Mouse (Mus musculus) midbrain, postnatal 0 days (tissue): ENCODE data around the gene Eif3l. TPM values are rescaled to one million over a fixed set of nuclear protein-coding genes. Genes with fewer than 3 reads are reported as not detected.

ENCODE experiments used
- ATAC-seq: fragments of 200-750 bp; cut with Nextera tagmentation; 2 replicates; pipeline ENCODE4 v1.8.0; 2017; ENCODE audit warnings: moderate number of reproducible peaks, mild to moderate bottlenecking, moderate TSS enrichment, moderate library complexity; ENCODE audit not compliant: low FRiP score
- DNase-seq: peaks from one replicate; pipeline ENCODE4 v3.0.0-alpha.2; 2015; ENCODE audit warnings: low spot score
- H3K27ac ChIP-seq: fragments of 300-500 bp; sonication (generic); 2 replicates; pipeline ENCODE4 v1.5.1; 2014; ENCODE audit warnings: low read depth, mild to moderate bottlenecking, low read length, mixed read lengths
- H3K27me3 ChIP-seq: fragments of 300-500 bp; sonication (generic); 2 replicates; pipeline ENCODE4 v1.6.1; 2014; ENCODE audit warnings: low read length, control low read depth, mixed read lengths; ENCODE audit not compliant: insufficient read depth
- H3K36me3 ChIP-seq: fragments of 300-500 bp; sonication (generic); 2 replicates; pipeline ENCODE4 v1.6.1; 2014; ENCODE audit warnings: low read length, control low read depth, mixed read lengths; ENCODE audit not compliant: insufficient read depth
- H3K4me1 ChIP-seq: fragments of 300-500 bp; sonication (generic); 2 replicates; pipeline ENCODE4 v1.6.1; 2014; ENCODE audit warnings: mild to moderate bottlenecking, control low read depth, antibody characterized with exemption, low read length, mixed read lengths; ENCODE audit not compliant: insufficient read depth
- H3K4me2 ChIP-seq: fragments of 300-500 bp; sonication (generic); 2 replicates; pipeline ENCODE4 v1.6.1; 2014; ENCODE audit warnings: low read depth, mild to moderate bottlenecking, low read length, mixed read lengths; ENCODE audit not compliant: poor library complexity, severe bottlenecking
- H3K4me3 ChIP-seq: fragments of 300-500 bp; sonication (generic); 2 replicates; pipeline ENCODE4 v1.5.1; 2014; ENCODE audit warnings: low read depth, mild to moderate bottlenecking, low read length, moderate library complexity
- H3K9ac ChIP-seq: fragments of 300-500 bp; sonication (generic); replicated peaks from 2 replicates; pipeline ENCODE4 v1.6.1; 2014; ENCODE audit warnings: mild to moderate bottlenecking, low read length, moderate library complexity, mixed read lengths; ENCODE audit not compliant: poor library complexity, severe bottlenecking
- H3K9me3 ChIP-seq: fragments of 300-500 bp; sonication (generic); 2 replicates; pipeline ENCODE4 v1.6.1; 2016; ENCODE audit warnings: low read length, control low read depth
- CTCF ChIP-seq: IDR thresholded peaks from 2 replicates; pipeline ENCODE4 v1.5.1; 2016; ENCODE audit warnings: antibody characterized with exemption, mild to moderate bottlenecking
- WGBS: fragments of 180-500 bp; shearing (Covaris S2); extraction: QIAGEN DNeasy Blood & Tissue Kit; methylation state at CpG from one replicate; pipeline ENCODE4 v1.1.7; 2014; 5-methylcytosine and 5-hydroxymethylcytosine counted together
- polyA plus RNA-seq: library from polyadenylated mRNA; unstranded; fragments of >200 nt; fragmentation: Nextera tagmentation; extraction: Ambion mirVana; gene quantifications from 2 replicates; pipeline ENCODE4 v1.2.1, GENCODE M21; 2015
- total RNA-seq: library from RNA; depleted of rRNA; stranded (reverse); fragments of >200 nt; gene quantifications from 2 replicates; pipeline ENCODE4 v1.2.3, GENCODE M21; 2014

The Eif3l gene
- total and polyA plus RNA-seq, 2 experiments from 2014 or later = 168 to 197 TPM

DNA sequence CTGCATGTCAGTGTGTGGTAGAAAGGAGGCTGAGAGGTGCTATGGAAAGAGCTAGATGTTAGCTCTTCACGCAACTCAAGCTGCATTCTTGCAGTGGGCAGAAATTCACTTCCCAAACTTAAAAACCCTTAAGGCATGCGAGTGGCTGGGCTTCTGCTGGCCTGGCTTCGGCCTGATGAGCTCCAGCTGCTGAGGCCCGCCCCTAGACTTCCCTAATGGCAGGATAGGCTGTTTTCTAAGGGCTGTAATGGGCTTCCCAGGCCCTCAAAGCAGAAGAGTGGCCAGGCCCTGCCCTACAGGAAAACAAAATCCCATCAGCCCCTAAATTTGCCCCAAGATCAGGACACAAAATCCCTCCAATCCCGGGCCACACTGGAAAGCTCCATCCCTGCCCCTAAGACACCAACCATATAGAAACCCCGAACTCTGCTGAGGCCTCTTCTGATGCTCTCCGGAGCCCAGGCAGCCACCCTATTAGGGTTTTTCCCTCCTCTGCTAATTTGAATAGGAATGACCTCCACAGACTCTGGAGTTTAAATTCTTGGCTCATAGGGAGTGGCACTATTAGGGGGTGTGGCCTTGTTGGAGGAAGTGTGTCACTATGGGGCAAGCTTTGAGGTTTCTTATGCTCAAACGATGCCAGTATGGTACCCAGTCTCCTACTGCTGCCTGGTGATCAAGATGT lies 9.8 kb upstream of the Eif3l start:
- Histone ChIP-seq H3K27me3 (no peaks in the 10 kb centered on the region), H3K27ac (no peak overlapping the region), H3K9ac (no peak overlapping the region), H3K36me3 (peaks cover under 1% of the 10 kb centered on the region; the same call in 1 of the 2 replicates), H3K9me3 (no peaks in the 10 kb centered on the region), H3K4me1 (no peaks in the 10 kb centered on the region), H3K4me2 (no peak overlapping the region), H3K4me3 (no peak overlapping the region)
- ATAC-seq = no peak
- no peak for DNase-seq
- 73% methylated on average over 8 of the region's 8 CpGs for WGBS
- no peak for TF ChIP-seq CTCF

DNA sequence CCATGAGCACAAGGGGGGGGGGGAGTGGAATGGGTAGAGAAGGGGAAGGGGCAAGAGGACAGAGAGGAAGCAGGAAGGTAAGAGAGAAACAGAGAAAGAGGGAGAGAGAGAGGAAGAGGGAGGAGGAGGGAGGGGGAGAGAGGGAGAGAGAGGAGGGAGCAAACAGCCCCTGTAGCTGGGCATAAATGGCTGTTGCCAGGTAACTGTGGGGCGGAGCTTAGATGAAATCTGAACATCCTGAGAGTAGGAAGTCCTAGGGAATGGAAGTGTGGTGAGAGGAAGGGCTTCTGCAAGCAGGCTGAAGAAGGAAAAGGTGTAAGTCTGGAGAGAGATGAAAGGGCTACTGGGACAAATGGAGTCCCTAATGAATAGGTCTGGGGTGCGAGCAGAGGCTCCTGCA lies 8.7 kb upstream of the Eif3l start:
- H3K4me1 ChIP-seq = no peaks in the 10 kb centered on the region
- no peak overlapping the region for H3K4me3 ChIP-seq
- H3K27ac ChIP-seq = no peak overlapping the region
- DNase-seq (no peak), ATAC-seq (no peak)
- H3K9me3 ChIP-seq = no peaks in the 10 kb centered on the region
- 49% methylated on average over 2 of the region's 2 CpGs for WGBS
- TF ChIP-seq CTCF = no peak
- H3K27me3 ChIP-seq = no peaks in the 10 kb centered on the region
- H3K36me3 ChIP-seq = no peaks in the 10 kb centered on the region
- H3K9ac ChIP-seq = no peak overlapping the region
- H3K4me2 ChIP-seq = no peak overlapping the region

DNA sequence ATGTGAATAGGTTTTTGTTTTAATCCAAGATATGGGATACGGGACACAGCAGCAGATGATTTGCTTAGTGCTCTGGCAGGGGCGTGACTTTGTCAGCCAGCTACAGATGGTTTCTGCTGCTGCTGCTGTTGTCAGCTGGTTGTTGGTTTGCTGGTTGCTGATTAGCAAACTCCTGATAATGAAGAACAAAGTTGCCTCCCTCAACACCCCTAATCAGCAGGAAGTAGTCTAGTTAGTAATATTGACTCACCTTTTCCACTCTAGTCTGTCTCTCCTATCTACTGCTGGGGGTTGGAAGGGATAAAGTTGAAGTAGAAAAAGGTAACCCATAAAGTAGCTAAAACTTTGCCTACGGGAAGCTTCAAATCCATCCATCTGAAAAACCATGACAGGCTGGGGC lies 7.3 kb upstream of the Eif3l start:
- Histone ChIP-seq H3K4me2 (no peak overlapping the region), H3K27ac (no peak overlapping the region), H3K4me1 (no peaks in the 10 kb centered on the region), H3K27me3 (no peaks in the 10 kb centered on the region), H3K9me3 (no peaks in the 10 kb centered on the region), H3K4me3 (no peak overlapping the region), H3K9ac (no peak overlapping the region), H3K36me3 (no peaks in the 10 kb centered on the region)
- ATAC-seq = no peak
- TF ChIP-seq CTCF = no peak
- DNase-seq = no peak
- 74% methylated on average over 3 of the region's 3 CpGs for WGBS

DNA sequence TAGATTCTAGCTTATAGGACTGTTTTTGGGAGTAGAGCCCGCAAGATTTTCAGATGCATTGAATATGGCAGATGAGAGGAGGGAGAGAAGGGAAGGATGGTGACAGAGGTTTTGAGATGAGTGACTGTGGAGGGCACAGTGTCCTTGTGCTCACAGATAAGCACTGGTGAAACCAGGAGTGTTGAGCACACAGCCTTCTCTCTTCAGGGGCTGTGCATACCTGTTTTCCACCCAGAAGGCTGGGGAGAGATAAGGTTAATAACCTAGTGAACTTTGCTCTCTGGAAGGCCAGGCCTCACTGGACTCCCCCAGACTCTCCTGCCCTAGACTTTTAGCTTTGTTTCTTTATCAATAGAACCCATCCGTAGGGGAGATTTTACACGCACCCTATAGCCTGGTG lies 6.6 kb upstream of the Eif3l start:
- H3K27me3 ChIP-seq = no peaks in the 10 kb centered on the region
- no peak overlapping the region for H3K4me2 ChIP-seq
- H3K4me1 ChIP-seq = no peaks in the 10 kb centered on the region
- no peaks in the 10 kb centered on the region for H3K36me3 ChIP-seq
- H3K27ac ChIP-seq = no peak overlapping the region
- no peak overlapping the region for H3K9ac ChIP-seq
- TF ChIP-seq CTCF = no peak
- H3K4me3 ChIP-seq = no peak overlapping the region
- no peaks in the 10 kb centered on the region for H3K9me3 ChIP-seq
- ATAC-seq (no peak), DNase-seq (no peak)
- 79% methylated on average over 3 of the region's 3 CpGs for WGBS

DNA sequence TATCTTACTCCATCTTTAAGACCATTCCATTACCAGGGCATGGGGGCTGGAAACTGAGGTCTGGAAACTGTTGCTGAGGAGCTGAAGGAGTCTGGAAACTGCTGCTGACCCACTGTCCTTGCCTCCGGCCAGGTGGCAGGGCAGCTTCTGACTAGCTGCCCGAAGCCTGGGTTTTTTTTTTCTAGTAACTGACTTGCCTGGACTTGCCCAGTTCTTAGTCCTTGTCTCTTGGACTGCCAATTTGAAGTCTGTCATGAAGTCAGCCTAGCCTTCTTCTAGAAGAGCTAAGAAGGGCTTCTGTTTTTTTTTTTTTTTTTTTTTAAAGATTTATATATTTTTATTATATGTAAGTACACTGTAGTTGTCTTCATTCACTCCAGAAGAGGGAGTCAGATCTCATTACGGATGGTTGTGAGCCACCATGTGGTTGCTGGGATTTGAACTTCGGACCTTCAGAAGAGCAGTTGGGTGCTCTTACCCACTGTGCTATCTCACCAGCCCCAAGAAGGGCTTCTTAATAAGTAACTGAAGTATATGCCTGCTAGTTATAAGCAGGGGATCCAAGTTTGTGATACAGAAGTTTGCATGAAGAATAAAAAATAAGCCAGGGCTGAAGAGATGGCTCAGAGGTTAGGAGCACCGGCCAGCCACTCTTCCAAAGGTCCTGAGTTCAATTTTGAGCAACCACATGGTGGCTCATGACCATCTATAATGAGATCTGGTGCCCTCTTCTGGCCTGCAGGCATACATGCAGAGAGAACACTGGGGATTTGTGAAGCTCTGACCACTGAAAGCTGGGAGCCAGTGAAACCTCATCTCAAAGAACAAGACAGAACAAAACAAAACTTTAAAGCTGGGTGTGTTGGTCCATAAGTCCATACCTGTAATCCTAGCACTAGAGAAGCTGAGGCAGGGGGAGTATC lies 3.6 kb upstream of the Eif3l start:
- H3K9me3 ChIP-seq = no peaks in the 10 kb centered on the region
- no peak for ATAC-seq
- no peaks in the 10 kb centered on the region for H3K4me1 ChIP-seq
- H3K4me3 ChIP-seq = no peak overlapping the region
- DNase-seq = peak; percentile 15
- TF ChIP-seq CTCF = peak; percentile 72
- H3K4me2 ChIP-seq = no peak overlapping the region
- no peak overlapping the region for H3K27ac ChIP-seq
- H3K36me3 ChIP-seq = no peaks in the 10 kb centered on the region
- H3K27me3 ChIP-seq = no peaks in the 10 kb centered on the region
- H3K9ac ChIP-seq = no peak overlapping the region
- 64% methylated on average over 5 of the region's 5 CpGs for WGBS

DNA sequence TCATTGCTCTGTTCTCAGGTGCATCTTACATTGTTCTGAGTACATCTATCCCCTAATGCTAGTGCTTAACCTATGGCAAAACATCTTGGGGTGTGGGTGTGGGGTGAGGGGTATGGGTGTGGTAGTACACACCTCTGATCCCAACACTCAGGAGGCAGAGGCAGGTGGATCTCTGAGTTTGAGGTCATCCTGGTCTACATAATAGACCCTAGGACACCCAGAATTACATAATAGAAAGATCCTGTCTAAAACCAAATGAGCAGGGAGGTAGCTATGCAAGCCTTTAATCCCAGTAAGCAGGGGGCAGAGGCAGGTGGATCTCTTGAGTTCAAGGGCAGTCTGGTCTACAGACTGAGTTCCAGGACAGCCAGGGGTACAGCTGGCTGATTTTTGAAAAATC lies 1.2 kb upstream of the Eif3l start:
- Histone ChIP-seq H3K27me3 (no peaks in the 10 kb centered on the region), H3K4me2 (no peak overlapping the region), H3K9me3 (no peaks in the 10 kb centered on the region), H3K9ac (no peak overlapping the region), H3K4me1 (no peaks in the 10 kb centered on the region), H3K4me3 (no peak overlapping the region), H3K27ac (no peak overlapping the region), H3K36me3 (peaks cover 13% of the 10 kb centered on the region)
- no peak for TF ChIP-seq CTCF
- DNase-seq (no peak), ATAC-seq (no peak)
